Mouse (Mus musculus): Measurements from ENCODE around the gene Mrap2. TPM values are rescaled to one million over a fixed set of nuclear protein-coding genes. Genes with fewer than 3 reads are reported as not detected.

The Mrap2 gene
- polyA plus RNA-seq, 1 experiment from 2014 or later, result 0.20 TPM

DNA sequence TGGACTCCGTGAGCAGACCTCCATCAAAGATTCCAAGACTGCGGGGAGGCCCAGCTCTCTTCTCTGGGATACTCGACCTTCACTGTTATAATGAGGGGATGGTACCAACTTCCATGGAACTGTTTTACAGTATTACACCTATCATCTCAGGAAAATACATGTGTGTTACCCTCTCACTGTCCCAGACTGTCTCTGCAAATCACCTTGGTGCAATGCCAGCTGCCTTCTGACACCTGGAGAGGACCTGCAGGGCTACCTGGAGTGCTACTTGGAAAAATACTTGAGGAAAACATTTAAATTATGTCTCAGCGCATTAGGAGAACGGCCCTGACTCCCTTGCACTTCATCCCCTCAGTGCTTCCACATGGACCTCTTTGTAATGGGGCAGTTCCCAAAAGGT is 56.3 kb downstream of the Mrap2 start:
- Histone ChIP-seq H3K27me3 (ENCODE audit: control insufficient read depth, insufficient read depth, low read depth, low read length) (no peaks in the 10 kb centered on the region), H3K9ac (ENCODE audit: low read length) (no peak overlapping the region), H3K9me3 (ENCODE audit: control insufficient read depth, low read length) (no peaks in the 10 kb centered on the region), H3K36me3 (ENCODE audit: control insufficient read depth, insufficient read depth, low read length) (peaks cover 16% of the 10 kb centered on the region), H3K4me2 (ENCODE audit: low read depth, low read length) (no peak overlapping the region), H3K4me3 (ENCODE audit: low read length) (no peak overlapping the region), H3K27ac (ENCODE audit: low read length) (no peak overlapping the region), H3K4me1 (replicated peaks; ENCODE audit: control insufficient read depth, insufficient read depth, low read length) (no peaks in the 10 kb centered on the region)
- no peak for ATAC-seq (ENCODE audit: low read depth)
- 84% methylated on average over 5 of the region's 5 CpGs for WGBS

DNA sequence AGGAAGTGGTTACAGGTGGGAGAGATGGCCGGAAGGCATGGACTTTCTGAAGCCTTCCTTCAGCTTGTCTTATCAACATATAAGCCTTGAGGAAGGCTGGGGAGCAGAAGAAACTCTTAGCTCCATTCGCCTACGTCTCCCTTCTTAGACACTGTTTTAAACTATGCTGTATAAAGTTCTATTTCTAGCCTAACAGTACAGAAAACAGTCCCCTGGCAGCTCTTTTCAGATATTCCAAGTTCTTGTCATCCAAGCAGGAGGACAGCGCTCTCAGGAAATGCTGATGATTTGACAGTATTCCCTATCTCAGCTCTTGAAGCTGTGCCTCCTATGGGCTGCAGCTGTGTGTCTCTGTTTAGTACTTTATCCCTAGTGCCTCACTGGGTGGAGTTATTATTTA is 56.8 kb downstream of the Mrap2 start:
- Histone ChIP-seq H3K9me3 (ENCODE audit: control insufficient read depth, low read length) (no peaks in the 10 kb centered on the region), H3K4me1 (replicated peaks; ENCODE audit: control insufficient read depth, insufficient read depth, low read length) (no peaks in the 10 kb centered on the region), H3K27me3 (ENCODE audit: control insufficient read depth, insufficient read depth, low read depth, low read length) (no peaks in the 10 kb centered on the region), H3K36me3 (ENCODE audit: control insufficient read depth, insufficient read depth, low read length) (peaks cover 16% of the 10 kb centered on the region), H3K4me3 (ENCODE audit: low read length) (no peak overlapping the region), H3K27ac (ENCODE audit: low read length) (no peak overlapping the region), H3K4me2 (ENCODE audit: low read depth, low read length) (no peak overlapping the region), H3K9ac (ENCODE audit: low read length) (no peak overlapping the region)
- 98% methylated on average over 4 of the region's 4 CpGs for WGBS
- ATAC-seq (ENCODE audit: low read depth), result no peak

DNA sequence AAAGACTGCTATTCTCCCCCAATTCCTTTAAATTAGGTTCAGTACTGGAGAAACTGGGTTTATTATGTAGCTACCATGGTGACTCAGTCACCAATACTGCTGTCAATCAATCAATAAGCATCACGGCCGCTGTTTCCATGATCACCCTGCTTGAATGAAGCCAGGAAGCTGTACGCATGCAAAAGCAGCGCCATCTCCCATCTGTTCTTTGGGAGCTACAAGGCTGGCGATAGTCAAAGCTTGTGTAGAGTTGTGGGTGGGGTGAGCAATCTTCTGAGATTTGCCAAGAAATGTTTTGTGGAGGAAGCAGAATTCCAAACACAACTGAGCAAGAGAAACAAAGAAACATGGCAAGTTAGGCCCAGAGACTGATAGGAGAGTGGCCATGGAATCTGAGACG is 58.3 kb downstream of the Mrap2 start:
- Histone ChIP-seq H3K4me2 (ENCODE audit: low read depth, low read length) (no peak overlapping the region), H3K36me3 (ENCODE audit: control insufficient read depth, insufficient read depth, low read length) (peaks cover 13% of the 10 kb centered on the region), H3K27ac (ENCODE audit: low read length) (no peak overlapping the region), H3K4me1 (replicated peaks; ENCODE audit: control insufficient read depth, insufficient read depth, low read length) (no peaks in the 10 kb centered on the region), H3K9me3 (ENCODE audit: control insufficient read depth, low read length) (no peaks in the 10 kb centered on the region), H3K27me3 (ENCODE audit: control insufficient read depth, insufficient read depth, low read depth, low read length) (no peaks in the 10 kb centered on the region), H3K9ac (ENCODE audit: low read length) (no peak overlapping the region), H3K4me3 (ENCODE audit: low read length) (no peak overlapping the region)
- no peak for ATAC-seq (ENCODE audit: low read depth)
- 85% methylated on average over 6 of the region's 6 CpGs for WGBS

DNA sequence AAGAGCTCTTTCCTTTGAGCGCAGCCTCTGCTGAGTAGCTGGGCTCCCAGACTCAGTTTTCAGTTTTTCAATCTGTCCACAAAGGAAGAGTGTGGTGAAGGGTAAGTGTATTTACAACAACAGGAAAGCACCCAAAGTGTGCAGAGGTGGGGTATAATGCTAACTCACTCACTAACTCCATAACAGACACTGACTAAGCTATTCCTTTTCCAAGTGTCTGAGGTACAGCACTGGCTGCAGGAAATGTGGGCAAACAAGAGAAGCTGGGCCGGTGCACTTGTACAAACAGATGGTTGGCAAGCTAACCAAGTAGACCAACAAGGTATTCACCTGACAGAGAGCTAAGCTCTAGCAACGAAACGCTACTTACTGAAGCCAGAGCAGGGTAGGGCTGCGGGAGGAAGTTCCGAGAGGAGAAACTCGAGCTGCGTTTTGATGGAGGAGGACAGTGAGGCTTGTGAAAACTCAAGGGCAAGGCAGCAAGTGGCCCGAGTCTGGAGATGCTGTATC is 66.8 kb downstream of the Mrap2 start:
- ATAC-seq (ENCODE audit: low read depth), result peak; percentile 86

DNA sequence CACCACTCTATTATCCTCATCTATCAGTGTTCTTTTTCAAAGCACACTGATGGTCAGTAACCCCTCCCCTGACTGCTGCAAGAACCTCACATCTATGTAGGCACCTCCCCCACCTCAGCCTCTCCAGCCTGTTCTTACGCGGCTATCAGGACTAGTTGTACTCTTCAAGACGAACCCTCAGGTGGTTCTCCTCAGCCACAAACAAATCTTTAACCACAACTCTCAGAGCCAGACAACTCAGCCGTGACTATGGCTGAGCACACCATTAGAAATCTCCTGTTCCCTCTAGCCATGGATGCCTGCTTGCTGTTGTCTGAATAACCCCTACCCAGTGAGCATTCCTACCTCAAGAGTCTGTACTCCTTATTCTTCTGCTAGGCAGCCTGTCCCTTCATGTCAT is 69.1 kb downstream of the Mrap2 start:
- WGBS, result 66% methylated on average over 4 of the region's 4 CpGs
- Histone ChIP-seq H3K9ac (ENCODE audit: low read length) (no peak overlapping the region), H3K4me2 (ENCODE audit: low read depth, low read length) (no peak overlapping the region), H3K36me3 (ENCODE audit: control insufficient read depth, insufficient read depth, low read length) (peaks cover 6% of the 10 kb centered on the region; the same call in 1 of the 2 replicates), H3K27me3 (ENCODE audit: control insufficient read depth, insufficient read depth, low read depth, low read length) (no peaks in the 10 kb centered on the region), H3K4me3 (ENCODE audit: low read length) (no peak overlapping the region), H3K9me3 (ENCODE audit: control insufficient read depth, low read length) (no peaks in the 10 kb centered on the region), H3K4me1 (replicated peaks; ENCODE audit: control insufficient read depth, insufficient read depth, low read length) (0 out of 2 replicates have a peak, but pooled peaks cover 2% of the 10 kb centered on the region), H3K27ac (ENCODE audit: low read length) (no peak overlapping the region)
- ATAC-seq (ENCODE audit: low read depth), result no peak

More for the DNA sequence above, 66.8 kb downstream of the Mrap2 start:
- WGBS, result 69% methylated on average over 9 of the region's 9 CpGs
- H3K9ac ChIP-seq (ENCODE audit: low read length), result no peak overlapping the region
- H3K27me3 ChIP-seq (ENCODE audit: control insufficient read depth, insufficient read depth, low read depth, low read length), result no peaks in the 10 kb centered on the region
- H3K9me3 ChIP-seq (ENCODE audit: control insufficient read depth, low read length), result no peaks in the 10 kb centered on the region
- H3K4me3 ChIP-seq (ENCODE audit: low read length), result no peak overlapping the region
- peak overlapping the region; percentile 62 for H3K27ac ChIP-seq (ENCODE audit: low read length)
- H3K36me3 ChIP-seq (ENCODE audit: control insufficient read depth, insufficient read depth, low read length), result peaks cover 4% of the 10 kb centered on the region; the same call in 1 of the 2 replicates
- H3K4me2 ChIP-seq (ENCODE audit: low read depth, low read length), result no peak overlapping the region
- H3K4me1 ChIP-seq (replicated peaks; ENCODE audit: control insufficient read depth, insufficient read depth, low read length), result 0 out of 2 replicates have a peak, but pooled peaks cover 2% of the 10 kb centered on the region

Other genes starting within 250 kb of the Mrap2 start
- not detected in 2 replicates for gene Ripply2, start 128.8 kb upstream of the Mrap2 start, polyA plus RNA-seq (2015; fragmentation: Nextera tagmentation; extraction: Ambion mirVana)
- gene Cyb5r4, start 122.3 kb upstream of the Mrap2 start, polyA plus RNA-seq (2015; fragmentation: Nextera tagmentation; extraction: Ambion mirVana), result 51.8 and 53.2 TPM in 2 replicates
- gene Cep162, start 111.2 kb downstream of the Mrap2 start, polyA plus RNA-seq (2015; fragmentation: Nextera tagmentation; extraction: Ambion mirVana), result 6.8 and 6.9 TPM in 2 replicates